Mouse (Mus musculus) layer of hippocampus, adult 9-10 months (tissue): Measurements from ENCODE around the gene Gm7168.
"Not testable (repeated sequence)": the region's sequence is repeated elsewhere in the genome, so short reads cannot be mapped to it uniquely, and the experiment has no call there.

ENCODE experiments used
- DNase-seq: peaks from one replicate; pipeline ENCODE4 v3.0.0; 2022; ENCODE audit warnings: low spot score

The Gm7168 gene

GRCm38 (mm10) chr17:13948073-13948472 lies at the start of gene Gm7168:
TSS of gene Gm7168 (plus strand) at chr17:13948373.
- DNase-seq, result not testable (repeated sequence)

GRCm38 (mm10) chr17:13898838-13899237 lies 49.3 kb upstream of the Gm7168 start:
- DNase-seq, result no peak

- DNase-seq, result no peak
These were observed 48.9 kb upstream of the Gm7168 start for GRCm38 (mm10) chr17:13899241-13899640.

GRCm38 (mm10) chr17:13903793-13904192 lies 44.4 kb upstream of the Gm7168 start:
- no peak for DNase-seq

GRCm38 (mm10) chr17:13907082-13907481 lies 41.1 kb upstream of the Gm7168 start:
- no peak for DNase-seq

- no peak for DNase-seq
These were observed 40.5 kb upstream of the Gm7168 start for GRCm38 (mm10) chr17:13907681-13908080.

- no peak for DNase-seq
These were observed 34.2 kb upstream of the Gm7168 start for GRCm38 (mm10) chr17:13913951-13914350.

GRCm38 (mm10) chr17:13914531-13914930 lies 33.6 kb upstream of the Gm7168 start:
- no peak for DNase-seq

GRCm38 (mm10) chr17:13920771-13921170 lies 27.4 kb upstream of the Gm7168 start:
- no peak for DNase-seq

GRCm38 (mm10) chr17:13923418-13923817 lies 24.8 kb upstream of the Gm7168 start:
- no peak for DNase-seq

GRCm38 (mm10) chr17:13924588-13924987 lies 23.6 kb upstream of the Gm7168 start:
- DNase-seq, result no peak

GRCm38 (mm10) chr17:13925931-13926330 lies 22.2 kb upstream of the Gm7168 start:
- DNase-seq, result no peak

GRCm38 (mm10) chr17:13930421-13930820 lies 17.8 kb upstream of the Gm7168 start:
- DNase-seq, result no peak

- not testable (repeated sequence) for DNase-seq
These were observed 12.8 kb upstream of the Gm7168 start for GRCm38 (mm10) chr17:13935364-13935763.

- DNase-seq, result no peak
These were observed 10.4 kb upstream of the Gm7168 start for GRCm38 (mm10) chr17:13937787-13938186.

- no peak for DNase-seq
These were observed 9.5 kb upstream of the Gm7168 start for GRCm38 (mm10) chr17:13938652-13939051.

GRCm38 (mm10) chr17:13939231-13939630 lies 8.9 kb upstream of the Gm7168 start:
- DNase-seq, result not testable (repeated sequence)

GRCm38 (mm10) chr17:13940487-13940886 lies 7.7 kb upstream of the Gm7168 start:
- DNase-seq, result no peak

GRCm38 (mm10) chr17:13951570-13951969 lies 3.4 kb downstream of the Gm7168 start:
- not testable (repeated sequence) for DNase-seq

- DNase-seq, result not testable (repeated sequence)
These were observed 10.0 kb downstream of the Gm7168 start for GRCm38 (mm10) chr17:13958129-13958528.

- DNase-seq, result not testable (repeated sequence)
These were observed 14.1 kb downstream of the Gm7168 start for GRCm38 (mm10) chr17:13962245-13962644.

GRCm38 (mm10) chr17:13965048-13965447 lies 16.9 kb downstream of the Gm7168 start:
- DNase-seq, result not testable (repeated sequence)

- DNase-seq, result not testable (repeated sequence)
These were observed 21.7 kb downstream of the Gm7168 start for GRCm38 (mm10) chr17:13969917-13970316.

GRCm38 (mm10) chr17:13970796-13971195 lies 22.6 kb downstream of the Gm7168 start:
- not testable (repeated sequence) for DNase-seq

GRCm38 (mm10) chr17:13987690-13988089 lies 39.5 kb downstream of the Gm7168 start:
- DNase-seq, result no peak
